Mouse (Mus musculus) urinary bladder, postnatal 14 days (tissue): ENCODE data around the gene Rasl12.

Experiments used
- DNase-seq: peaks from one replicate; pipeline ENCODE4 v3.0.0; 2021; ENCODE audit warnings: low spot score

Gene Rasl12

DNA sequence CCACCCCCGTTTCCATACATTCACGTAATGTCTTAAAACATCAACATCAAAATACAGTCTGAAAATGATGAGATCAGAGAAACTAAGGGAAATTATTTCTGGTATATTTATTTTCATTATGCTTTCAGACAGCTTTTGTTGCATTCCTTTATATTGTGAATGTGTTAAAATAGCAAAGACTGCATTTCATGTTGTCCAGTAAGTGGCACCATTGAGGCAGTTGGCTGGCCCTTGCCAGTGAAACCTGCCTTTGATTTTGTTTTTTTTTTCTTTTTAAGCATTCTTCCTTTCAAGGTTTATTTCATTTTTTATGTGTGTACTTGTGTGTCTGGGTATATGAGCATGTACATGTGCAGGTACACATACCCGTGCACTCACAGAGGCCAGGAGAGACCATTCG is 46.4 kb downstream of the Rasl12 start:
- no peak for DNase-seq

DNA sequence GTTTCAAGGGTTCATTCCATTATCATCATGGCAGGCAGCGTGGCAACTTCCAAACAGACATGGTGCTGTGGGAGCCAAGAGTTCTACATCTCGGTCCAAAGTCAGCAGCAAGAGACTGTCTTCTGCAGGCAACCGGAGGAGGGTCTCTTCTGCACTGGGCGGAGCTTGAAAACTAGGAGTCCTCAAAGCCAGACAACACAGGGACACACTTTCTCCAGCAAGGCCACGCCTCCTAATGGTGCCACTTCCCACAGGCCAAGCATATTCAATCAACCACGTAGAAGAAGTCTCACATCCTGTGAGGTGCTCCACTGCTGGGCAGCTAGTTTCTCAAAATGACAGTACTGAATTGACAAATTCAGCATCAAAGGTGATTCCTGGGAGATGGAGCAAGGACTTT is 49.6 kb downstream of the Rasl12 start:
- no peak for DNase-seq

- DNase-seq: no peak
These were observed 60.7 kb downstream of the Rasl12 start for GRCm38 (mm10) chr9:65458975-65459374.

GRCm38 (mm10) chr9:65460198-65460597 is 61.9 kb downstream of the Rasl12 start:
- DNase-seq: no peak

GRCm38 (mm10) chr9:65460732-65461442 is 62.6 kb downstream of the Rasl12 start, which contains the start of gene Spg21:
TSS of gene Spg21 (plus strand) at chr9:65460947.
- peak; percentile 97 for DNase-seq

GRCm38 (mm10) chr9:65462544-65462943 is 64.2 kb downstream of the Rasl12 start:
- DNase-seq: no peak

GRCm38 (mm10) chr9:65464161-65464560 is 65.9 kb downstream of the Rasl12 start:
- DNase-seq: peak; percentile 29
